Mouse (Mus musculus): ENCODE measurements at regions not wholly inside any gene's neighbourhood (a gene's known extent, or its start where the extent isn't known, plus 50 kb on each side); places are given as distances from the start of the nearest gene placed in this dataset.

DNA sequence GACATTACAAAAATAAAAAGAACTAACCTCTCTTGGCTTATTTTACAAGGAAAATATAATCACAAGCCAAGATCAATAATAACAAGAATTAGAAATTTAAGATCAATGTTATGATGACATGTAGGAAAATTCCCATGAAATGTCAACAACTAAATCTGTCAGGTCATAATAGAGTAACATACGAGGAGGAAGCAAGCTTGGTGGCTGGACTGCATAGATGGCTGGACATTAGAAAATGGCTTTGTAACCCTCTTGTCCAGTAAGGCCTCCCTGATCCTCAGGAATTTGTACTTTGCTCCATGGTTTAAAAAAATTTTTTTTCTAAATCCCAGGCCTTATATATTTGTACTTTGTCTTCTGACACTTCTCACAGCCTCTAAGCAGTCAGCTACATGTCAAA is 132.7 kb upstream of the Aoah start:
- no peak for DNase-seq (ENCODE audit: low spot score)

DNA sequence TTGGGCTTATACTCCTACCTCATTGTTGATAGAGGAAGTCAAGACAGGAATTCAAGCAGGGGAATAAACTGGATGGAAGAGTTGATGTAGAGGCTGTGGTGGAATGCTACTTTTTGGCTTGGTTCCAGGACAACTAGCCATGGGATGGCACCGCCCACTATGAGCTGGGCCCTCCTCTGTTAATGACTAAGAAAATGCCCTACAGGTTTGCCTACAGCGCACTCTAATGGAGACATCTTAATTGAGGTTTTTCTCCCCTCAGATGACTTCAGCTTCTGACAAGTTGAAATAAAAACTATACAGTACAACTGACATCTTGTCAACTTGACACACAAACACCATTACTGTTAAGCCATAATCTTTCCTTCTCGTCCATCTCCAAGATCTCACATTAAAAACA is 115.2 kb upstream of the Aoah start:
- DNase-seq (ENCODE audit: low spot score): no peak

DNA sequence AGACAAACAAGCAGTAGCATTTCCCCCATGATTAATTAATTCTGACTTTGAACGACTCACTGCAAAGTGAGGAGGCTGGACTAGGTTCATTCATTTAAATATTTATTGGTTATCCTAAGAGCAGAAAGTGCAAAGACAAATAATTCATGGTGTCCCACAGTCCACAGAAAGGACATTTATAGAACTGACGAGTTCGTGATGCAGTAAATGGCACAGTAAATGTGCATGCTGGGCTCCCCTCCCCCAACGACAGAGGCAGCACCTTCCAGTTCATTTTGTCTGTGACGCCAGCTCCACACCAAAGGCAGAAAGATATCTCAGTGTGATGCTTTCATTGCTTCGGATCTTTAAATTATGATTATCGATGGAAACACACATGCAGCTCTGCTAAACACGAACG is 107.0 kb upstream of the Aoah start:
- DNase-seq (ENCODE audit: low spot score): peak; percentile 11

DNA sequence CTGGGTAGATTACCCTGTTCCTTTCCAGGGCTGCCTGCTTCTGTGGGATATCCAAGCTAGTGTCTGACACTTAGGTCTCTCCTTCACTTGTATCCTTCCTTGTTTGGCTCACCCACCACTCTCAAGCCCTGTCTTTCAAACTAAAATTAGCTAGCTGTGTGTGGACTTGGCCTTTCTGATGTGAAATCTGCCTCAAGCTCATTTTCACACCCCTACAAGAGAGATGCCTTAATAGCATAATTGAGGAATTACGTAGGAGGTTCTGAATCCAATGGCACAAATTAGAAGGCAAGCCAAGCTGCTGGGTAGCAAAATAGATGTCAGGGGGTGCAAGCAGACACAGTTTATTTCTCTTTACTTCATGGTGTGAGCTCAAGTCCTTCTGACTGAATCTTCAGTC is 106.5 kb upstream of the Aoah start:
- DNase-seq (ENCODE audit: low spot score): no peak

DNA sequence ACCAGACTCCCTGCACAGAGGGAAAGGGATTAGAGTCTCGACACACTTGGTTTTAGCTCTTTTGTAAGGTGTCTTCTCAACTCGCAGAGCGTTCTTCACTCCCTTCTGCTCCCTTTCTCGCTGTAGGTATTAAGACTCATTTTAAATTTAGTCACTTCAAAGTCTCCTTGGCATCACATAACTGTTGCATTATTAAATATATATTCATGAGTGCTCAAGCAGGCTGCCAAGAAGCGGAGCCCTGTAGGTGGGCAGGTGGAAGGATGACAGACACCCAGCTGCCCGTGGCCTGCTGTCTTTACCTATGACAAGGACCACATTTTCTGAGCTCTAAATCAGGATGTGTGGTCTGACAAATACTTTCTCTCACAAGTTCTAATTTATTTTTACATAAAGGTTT is 82.4 kb upstream of the Aoah start:
- no peak for DNase-seq (ENCODE audit: low spot score)

DNA sequence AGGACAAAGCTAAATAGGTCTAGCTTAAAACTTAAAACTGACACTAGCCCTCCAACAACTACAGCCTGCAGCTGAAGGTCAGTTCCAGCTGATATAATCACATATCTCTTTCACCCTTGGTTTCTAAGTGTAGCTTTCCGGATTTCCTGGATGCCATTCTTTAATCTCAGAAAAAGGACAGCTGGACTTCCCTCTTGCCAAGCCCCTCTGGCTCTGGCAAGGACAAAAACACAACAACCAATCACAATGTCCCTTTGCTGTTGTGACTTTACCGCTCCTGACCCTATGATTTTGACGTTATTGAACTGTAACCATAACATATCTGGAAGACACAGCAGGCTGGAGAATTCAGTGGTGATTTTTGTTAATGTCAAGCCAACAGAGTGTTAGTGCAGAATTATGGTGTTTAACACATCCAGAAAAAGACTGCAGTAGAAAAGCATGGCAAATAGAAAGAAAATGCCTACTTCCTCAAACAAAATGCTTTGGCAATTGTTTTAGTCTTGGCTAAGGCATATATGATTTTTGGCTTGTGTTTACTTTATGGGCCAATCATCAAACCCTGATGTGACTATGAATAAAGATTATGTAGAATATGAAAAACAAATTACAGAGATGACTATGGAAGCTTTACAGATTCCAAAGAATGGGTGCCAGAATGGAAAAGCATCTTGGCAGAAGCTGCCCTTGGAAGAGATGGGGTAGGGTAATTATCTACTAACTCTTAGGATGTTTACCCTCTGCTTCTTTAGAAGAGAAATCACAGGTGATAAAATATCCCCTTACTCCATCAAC is 70.4 kb upstream of the Aoah start:
- DNase-seq (ENCODE audit: low spot score): no peak

DNA sequence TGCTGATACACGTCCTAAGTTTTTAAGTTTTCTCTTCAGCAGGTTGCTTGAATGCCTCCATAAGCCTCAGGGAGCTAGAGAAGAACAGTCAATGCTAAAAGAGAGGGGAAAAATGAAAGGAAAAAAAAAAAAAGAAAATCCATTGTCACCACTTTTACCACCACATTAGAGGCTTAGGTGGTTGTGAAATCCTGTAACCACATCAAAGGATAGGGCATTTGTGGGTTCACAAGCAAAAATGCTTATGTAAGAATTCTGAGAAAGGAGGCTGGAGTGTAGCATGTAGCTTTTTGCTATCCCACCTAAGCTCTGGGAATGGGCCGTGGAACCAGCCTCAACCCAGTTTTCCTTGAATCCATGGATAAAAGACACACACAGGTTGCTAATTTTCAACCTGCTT is 69.5 kb upstream of the Aoah start:
- no peak for DNase-seq (ENCODE audit: low spot score)

DNA sequence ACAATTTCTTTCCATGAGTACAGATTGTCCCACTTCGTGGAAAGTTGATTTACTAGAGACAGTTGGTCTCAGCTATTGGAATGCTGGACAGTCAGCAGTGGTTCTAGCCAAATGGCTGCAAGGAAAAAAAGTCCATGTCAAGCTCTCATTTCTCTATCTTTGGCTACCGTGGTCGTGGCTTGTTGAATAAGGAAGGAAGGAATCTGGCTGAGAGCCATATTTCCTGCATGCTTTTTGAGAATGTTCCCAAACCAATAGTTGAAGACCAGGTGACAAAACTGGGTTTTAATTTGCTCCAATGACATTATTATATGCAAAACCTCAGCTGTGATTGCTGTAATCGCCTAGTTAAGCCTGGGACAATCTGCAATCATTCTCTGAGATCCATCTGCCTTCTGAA is 68.4 kb upstream of the Aoah start:
- DNase-seq (ENCODE audit: low spot score): no peak

DNA sequence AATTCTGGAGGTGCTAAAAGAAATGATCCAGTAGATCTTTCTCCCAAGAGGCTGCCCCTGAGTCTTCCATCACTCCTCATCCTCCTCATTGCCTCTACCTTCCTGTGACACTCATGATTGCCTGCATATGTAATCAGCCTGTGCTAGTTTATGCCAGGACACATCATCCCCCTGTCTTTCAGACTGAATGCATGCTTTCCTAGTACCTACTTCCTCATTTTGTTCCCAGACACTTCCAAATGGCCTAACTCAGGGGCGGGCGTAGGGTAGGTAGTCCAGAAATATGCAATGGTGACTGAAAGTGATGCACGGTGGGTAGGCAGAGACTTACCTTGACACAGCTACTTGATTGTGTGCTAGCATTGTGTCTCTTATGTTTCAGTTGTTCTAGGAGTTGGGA is 65.8 kb upstream of the Aoah start:
- DNase-seq (ENCODE audit: low spot score): no peak

DNA sequence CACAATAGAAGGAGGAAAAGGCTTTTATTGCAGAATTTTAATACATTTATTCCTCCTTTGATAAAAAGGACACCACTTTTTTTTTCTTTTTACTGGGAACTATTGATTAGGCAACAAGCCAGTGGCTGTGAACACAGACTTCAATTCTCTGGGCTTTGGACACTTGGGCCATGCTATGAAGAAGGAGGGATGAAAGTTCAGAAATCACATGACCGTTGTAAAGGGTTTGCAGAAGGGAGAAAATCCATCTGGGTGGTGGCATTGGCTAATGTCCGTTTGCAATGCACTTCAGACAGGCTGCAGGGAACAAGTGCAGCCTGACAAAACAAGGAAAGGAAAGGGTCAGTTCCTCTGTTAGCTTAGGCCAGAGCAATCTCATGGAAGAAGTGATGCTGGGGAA is 60.9 kb upstream of the Aoah start:
- DNase-seq (ENCODE audit: low spot score): no peak

DNA sequence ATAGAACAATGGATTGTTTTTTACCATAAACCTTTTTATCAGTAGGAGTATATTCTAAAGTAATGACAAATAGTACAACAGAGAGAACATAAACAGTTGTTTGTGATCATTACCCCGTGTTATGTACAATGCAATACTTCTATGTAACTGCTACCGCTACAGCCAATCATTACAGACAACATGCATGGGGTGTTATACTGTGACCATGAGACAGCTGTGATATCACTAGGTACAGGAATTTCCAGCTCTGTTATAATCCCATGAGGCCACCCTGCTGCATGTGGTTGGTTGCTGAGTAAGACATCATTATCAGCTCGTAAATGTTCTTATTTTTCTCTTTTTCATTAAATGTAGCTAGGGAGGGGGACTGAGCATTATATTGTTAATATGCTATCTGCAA is 59.6 kb upstream of the Aoah start:
- no peak for DNase-seq (ENCODE audit: low spot score)

DNA sequence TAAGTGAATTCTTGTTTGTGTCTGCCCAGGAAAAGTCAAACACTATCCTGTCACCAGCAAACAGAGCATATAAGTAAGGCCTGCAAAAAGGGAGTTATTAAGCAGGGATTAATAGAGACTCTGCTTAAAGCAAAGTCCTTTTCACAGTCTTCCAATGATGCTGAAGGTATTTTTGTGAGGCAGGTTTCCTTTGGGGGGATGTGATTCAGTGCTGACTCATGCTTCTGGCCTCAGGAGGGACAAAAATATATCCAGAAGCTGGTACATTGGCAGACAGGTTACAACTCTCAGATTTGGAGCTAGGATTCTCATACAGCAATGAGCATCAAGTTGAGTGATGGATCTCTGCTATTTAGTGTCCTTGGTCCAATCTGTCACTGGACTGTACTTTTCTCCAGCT is 57.3 kb upstream of the Aoah start:
- no peak for DNase-seq (ENCODE audit: low spot score)

Measured in retina, embryonic 14.5 days (tissue).